Mouse (Mus musculus): ENCODE results near the gene Zfp536.
A peak's percentile ranks its signal among the peaks of the same experiment; 100 is the strongest.
"Not testable (repeated sequence)": the region's sequence is repeated elsewhere in the genome, so short reads cannot be mapped to it uniquely, and the experiment has no call there.

Zfp536 gene

DNA sequence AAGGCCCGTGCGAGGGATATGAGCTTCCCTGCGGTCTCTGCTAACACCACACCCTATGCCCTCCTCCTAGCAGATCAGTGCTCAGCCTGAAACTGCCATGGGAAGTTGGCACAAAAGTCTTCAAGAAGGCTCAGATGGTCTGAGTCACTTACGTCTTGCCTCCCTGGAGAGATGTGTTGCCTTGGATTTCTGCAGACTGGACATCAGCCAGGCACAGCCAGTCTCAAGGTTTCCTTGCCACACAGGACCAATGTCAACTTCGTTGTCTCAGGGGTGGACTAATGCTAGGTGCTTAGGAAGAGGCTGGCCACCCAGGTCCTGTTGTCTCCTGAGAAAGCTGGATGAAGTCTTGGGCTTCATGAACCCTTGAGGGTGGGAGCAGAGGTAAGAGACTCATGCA, 14.6 kb downstream of the Zfp536 start:
- DNase-seq (ENCODE audit: low spot score in 2 of 2): no peak

DNA sequence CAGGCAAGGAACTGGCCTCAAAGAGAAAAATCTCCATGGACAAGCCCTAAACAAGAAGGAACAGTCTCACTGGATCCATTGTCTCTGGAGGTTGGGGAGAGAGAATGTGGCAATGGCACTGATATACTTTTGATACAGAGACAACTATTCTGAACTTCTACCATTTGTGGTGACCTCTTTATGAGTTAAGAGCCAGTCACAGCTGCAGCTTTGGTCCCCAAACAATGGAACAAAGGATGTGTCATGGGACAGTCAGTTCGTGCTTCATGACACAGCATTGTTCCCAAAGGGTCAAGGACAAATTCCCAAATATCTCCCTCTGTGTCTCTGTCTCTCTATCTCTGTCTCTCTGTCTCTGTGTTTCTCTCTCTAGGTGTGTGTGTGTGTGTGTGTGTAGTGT, 20.4 kb downstream of the Zfp536 start:
- no peak for DNase-seq (ENCODE audit: low spot score in 2 of 2)

DNA sequence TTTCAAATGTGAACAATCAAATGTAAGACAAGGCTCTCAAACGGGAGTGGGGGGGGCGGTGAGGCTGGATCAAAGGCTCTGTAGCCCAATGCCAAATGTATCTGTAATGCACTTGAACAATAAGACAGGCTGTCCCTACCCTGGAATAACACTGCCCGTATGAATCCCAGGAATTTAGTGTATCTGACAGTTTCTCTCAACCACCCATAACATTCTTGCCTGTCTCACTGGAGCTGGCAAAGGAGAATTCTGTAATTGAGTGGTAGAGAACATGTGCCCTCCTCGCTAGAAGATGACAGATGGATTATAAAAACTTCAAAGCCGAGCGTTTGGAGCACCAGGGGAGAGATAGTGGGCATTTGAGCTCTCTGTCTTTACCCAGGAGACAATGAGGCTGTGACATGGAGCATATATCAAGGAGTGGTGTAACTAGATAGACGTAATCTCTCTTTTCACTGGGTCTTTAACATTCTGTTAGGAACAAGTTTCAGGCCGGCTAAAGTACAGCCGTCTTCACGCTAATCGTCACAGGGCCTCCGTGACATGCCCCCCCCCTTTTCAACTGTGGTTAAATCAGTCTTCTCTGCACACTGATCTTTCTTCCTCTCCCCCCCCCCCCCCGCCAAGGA, 27.2 kb downstream of the Zfp536 start:
- DNase-seq (ENCODE audit: low spot score in 2 of 2): no peak

DNA sequence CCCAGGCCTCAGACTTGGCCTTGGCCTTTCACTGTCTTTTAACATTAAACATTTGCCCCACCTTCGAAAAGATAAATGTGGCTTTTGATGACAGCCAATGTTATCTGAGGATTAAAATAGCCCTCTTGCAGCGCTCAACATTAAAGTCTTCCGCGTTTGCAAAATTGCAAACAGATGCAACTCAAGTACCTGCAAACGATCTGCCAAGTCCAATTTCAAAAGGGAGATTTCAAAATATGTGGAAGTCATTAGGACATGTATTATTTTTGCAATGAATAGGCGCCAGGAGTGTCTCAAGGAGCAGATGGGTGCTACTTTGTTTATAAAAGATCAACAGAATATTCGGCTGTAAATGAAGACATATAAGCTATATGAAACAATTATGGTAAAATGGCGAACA, 30.1 kb downstream of the Zfp536 start:
- no peak for DNase-seq (ENCODE audit: low spot score in 2 of 2)

DNA sequence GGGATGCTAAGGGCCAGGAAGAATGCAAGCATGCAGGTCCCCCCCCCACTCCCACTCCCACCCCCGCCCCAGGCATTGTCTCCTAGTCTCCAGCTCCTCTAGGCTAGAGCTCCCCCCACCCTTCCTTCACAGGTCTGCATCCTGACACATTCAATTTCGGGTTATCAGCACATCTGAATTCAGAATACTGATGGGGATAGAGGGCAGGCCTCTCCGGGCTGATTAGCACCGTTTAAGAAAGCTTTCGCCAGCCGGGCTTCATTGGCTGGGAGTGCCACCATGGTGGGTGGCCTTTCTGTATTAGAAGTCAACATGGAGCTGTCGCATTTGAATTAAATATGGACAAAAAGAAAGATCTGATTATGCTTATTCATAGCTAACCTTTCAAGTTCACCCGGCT, 36.2 kb downstream of the Zfp536 start:
- no peak for DNase-seq (ENCODE audit: low spot score in 2 of 2)

DNA sequence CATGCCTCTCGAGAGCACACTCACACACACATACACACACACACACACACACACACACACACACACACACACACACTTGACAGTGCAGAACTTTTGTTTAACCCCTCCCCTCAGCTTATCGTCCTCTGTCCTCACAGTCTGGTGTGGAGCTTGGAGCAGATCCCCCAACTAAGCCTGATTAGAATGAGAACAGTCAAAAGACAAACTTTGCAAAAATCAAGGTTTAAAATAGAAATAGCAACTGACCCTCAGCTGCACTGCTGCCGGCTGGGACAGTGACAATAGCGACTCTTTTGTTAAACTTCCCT, 37.1 kb downstream of the Zfp536 start:
- DNase-seq (ENCODE audit: low spot score in 2 of 2): no peak

DNA sequence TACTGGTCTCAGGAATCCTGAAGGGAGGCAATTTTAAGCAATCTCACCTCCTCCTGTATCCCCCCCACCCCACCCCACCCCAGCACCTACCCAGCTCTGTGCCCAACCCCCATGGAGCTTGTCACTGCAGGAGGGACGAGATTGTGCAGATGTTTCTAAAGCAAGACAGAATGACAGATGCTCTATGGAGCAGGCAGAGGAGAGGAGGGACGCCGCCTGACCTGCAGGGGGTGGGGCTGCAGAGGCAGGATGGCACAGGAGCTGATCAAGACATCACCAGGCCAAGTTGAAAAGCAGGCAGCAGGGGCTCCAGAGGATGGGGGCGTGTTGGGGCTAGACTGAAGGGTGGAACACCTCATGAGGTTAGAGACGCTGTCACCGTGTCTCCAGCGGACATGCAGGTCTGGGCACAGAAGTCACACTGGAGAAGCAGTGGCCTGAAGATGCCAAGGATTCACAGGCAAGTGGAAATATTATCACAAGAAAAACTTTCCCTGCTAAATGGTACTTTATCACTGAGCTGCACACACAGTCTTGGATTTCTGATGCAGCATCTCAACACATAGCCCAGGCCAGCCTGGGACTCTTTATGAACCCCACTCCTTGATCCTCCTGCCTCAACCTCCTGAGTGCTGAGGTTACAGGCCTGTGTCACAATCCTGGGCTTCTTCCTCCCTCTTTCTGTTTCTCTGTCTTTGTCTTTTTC, 37.6 kb downstream of the Zfp536 start:
- no peak for DNase-seq (ENCODE audit: low spot score in 2 of 2)

DNA sequence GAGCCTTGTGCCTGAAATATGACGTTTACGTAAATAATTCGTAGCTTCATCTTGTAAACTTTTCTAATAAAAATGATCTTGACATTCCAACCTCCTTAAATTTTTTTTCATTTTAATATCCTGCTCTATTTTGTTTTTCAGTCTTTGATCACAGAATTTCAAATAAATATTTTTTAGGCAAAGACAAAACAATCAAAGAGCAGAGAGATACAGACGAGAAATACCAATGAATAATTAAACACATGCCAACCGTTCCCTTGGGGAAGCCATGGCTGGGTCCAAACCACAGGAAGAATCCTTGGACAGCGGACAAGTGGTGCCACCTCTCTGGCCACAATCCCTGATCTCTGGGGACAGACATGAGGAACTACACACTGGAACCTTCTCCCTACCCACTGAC, 38.3 kb downstream of the Zfp536 start:
- DNase-seq (ENCODE audit: low spot score in 2 of 2): no peak

DNA sequence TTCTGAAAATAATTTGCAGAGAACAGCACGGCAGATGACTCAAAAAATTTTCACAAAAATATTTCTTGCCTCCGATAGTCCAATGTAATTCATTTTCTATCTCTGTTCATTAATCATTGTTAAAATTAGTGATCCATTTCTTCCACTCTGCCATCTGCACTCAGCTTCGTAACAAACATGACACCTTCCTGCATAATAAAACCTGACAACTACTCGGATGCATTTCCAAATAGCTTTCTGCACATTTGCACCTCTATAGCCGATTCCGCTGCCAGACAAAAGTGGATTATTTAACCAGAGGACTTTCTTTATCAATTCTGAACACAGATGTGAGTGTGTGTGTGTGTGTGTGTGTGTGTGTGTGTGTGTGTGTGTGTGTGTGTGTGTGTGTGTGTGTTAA, 38.9 kb downstream of the Zfp536 start:
- DNase-seq (ENCODE audit: low spot score in 2 of 2): no peak

DNA sequence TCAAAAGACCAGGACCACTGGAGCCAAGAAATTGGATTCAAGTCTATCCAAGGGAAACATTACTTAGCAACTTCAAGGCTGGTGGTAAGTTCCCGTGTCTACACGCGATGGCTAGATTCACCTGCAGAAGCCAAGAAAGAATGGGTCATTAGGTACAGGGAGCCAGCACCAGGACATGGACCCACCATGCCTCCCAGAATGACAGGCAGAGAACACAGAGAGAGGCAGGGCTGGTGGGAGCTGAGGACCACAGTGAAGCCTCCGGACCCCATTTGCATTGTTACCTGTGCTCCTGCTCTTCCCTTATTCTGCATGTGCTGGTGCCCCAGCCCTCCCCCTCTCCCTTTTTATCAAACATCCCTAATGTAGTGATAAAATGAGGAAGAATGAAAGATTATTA, 39.4 kb downstream of the Zfp536 start:
- no peak for DNase-seq (ENCODE audit: low spot score in 2 of 2)

DNA sequence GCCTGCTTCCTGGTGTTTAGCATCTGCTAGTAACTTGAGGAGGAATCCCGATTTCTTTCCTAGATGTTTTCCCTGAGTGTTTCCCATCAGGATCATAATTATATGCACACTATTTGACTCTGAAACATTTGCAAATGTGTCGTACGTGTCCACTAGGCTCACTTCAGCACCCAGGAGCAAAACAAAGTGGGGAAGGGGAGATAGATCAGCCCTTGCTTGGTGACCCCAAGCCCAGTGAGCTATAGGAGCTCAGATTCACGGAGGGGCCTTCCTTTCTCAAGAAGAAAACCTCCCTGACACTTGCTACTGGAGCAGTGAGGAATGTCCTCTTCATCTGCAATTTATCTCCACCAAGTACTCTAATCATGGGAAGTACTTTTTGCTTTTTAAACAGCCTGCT, 40.7 kb downstream of the Zfp536 start:
- DNase-seq (ENCODE audit: low spot score in 2 of 2): no peak

DNA sequence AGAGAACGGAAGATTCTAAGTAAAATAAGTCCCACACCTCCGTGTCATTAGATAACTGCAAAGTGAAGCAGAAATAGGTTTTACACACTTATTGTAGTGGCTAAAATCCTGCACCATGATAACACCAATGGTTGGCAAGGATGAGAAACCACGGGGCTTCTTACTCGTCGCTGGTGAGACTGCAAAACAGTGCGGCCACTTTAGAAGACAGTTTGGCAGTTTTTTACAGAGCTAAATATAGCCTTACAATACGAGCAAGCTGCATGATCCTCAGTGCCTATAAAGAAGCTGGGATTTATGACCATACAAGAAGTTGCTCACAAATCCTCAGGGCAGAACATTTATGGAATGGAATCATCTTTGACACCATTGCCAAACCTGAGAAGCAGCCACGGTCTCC, 45.7 kb downstream of the Zfp536 start:
- DNase-seq (ENCODE audit: low spot score in 2 of 2): no peak

DNA sequence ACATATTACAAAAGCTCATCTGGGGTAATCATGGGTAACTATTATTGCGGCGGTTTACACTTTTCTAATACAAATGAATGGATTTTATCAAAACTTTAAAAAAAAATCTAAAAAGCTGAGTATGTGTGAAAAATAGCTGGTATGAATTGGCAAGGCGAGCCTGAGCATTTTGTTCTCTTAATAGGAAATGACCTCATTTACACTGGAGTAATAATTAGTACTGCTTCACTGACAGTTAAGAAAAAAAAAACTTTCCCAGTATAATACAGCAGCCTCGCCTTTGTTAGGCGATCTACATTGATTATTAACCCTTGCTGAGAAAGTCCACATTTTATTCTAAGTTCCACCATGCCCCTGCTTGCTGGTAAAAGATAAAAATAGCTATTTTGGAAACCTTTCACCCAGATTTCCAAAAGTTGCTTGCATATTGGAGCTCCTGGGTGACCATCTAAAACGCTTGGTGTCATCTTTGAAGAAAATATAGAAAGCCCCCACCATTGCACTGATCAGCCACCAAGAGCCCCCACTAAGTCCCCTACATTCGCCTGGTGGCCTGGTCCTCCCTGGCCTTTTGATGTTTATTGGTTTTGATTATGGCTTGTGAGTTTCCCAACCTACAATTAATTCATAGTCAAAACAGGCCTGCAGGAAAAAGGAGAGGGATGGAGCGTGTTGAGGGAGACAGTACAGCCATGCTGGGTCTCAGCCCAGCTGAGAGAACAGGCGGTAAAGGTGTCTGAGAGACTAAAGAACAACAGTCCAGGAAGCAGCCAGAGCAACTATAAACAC, 49.2 kb downstream of the Zfp536 start:
- no peak for DNase-seq (ENCODE audit: low spot score in 2 of 2)

DNA sequence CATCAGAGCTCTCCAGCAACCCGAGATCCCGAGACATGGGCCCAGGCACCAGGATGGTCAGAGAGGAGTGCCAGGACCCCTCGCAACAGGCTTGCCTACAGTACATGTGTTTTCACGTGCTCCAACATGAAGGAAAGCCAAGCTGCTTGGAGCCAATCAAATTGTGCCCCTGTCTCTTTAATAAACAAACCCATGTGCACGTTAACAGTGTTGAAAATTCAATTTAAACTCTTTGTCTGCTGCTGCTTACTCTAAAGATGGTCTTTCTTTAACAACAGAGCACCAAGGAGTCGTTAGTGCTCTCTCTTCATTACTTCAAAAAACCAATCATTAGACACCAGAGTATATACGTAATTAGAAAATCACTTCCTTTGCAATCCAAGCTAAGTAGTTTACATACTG, 50.2 kb downstream of the Zfp536 start:
- DNase-seq (ENCODE audit: low spot score in 2 of 2): no peak

DNA sequence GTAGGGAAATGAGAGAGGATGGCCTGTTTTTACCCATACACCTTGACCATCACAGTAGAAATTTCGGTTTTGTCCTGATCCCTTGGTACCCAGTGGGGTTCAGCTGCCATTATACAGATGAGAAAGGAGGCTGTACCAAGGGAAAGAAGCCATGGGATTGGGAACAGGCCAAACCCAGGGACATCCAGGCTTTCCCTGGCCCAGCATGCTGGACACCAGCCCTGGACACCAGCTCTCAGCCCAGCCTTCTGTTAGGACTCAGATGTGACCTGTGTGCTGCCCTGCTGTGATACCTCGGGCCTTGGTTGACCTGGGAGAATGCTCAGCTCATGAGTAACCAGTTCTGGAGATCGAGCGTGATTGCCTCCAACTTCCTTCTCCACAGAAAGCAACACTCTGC, 51.8 kb downstream of the Zfp536 start:
- DNase-seq (ENCODE audit: low spot score in 2 of 2): no peak

DNA sequence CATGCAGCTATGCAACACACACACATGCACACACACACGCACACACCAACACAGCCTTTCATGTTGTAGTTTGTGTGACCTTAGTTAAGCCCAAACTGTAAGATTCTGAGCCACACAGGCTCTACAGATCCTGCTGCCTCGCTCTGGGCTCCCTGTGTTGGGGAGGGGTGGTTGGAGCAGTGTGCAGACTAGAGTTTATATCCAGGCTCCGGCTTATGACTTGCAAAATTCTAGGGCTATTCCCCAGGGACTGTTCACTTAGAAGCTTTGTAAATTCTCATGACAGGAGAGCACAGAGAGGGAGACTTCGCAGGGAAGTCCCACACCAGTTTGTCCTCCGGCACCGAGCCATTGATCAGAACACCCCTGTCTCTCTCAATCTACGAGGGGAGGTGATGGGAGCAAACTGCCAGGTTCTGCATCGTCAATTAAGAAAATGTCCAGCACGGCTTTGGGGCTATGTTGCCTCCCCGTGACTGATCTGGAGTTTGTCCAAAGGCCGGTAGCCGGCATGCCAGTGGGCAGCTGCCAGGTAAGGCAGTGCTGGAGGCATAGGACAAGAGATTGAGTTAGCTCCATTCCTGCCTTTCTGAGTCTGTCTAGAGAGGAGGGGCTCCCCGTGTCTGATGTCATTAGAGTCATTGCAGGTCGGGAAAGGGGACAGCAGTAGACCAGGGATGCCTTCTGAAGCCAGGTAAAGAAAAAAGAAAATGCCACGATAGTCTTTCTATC, 54.6 kb downstream of the Zfp536 start:
- DNase-seq (ENCODE audit: low spot score in 2 of 2): no peak

DNA sequence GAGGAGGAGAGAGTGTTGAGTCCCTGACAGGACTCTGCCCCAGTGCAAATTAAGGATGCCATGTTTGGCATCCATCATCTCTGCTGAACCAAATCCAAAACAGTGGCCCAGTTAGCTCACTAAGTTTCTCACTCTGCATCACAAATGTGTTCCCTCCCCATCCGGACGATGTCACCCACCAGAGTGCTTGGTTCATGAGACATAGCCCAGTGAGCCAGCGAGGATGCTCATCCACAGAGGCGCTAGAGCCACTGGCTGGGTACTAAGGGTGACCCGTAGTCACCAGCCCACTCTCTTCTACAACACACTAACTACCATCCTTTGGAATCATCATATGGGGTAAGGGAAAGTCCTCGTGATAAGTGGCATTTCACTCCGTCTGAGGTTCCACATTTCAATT, 56.4 kb downstream of the Zfp536 start:
- DNase-seq (ENCODE audit: low spot score in 2 of 2): no peak

DNA sequence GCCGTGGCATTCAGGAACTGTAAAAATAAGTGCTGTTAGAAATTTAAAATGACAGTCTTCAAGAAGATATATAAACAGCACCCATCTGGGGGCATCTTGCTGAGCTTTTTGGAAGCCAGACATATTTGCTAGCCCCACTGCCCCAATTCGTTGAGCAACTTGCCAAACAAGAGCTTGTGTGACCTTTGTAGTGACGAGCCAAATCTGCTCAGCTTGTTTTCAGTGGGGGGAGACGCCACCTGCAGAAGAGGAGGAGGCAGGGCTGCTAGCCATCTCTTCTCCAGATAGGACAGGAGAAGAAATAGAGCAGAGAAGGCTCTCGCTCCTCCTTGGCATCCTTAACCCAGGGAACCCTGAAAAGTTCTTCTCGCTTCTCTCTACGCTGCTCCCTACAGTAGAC, 56.8 kb downstream of the Zfp536 start:
- DNase-seq (ENCODE audit: low spot score in 2 of 2): no peak

DNA sequence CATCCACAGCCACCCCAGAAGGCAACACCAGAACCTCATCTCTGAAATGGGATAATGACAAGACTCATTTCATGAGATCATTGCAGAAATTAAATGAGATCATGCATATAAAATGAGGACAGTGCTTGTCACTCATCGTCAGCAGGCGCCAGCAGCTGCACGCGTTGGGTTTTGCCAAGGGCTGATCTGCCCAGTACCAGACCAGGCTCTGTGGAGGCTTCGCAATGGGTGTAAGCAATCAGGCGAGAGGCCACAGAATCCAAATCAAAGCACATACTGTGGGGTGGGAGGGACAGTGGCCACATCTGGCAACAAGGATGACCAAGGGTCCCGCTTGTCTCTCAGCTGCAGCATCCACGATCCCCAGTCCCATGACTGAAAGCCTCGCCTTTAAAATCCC, 69.0 kb downstream of the Zfp536 start:
- peak in 1 of 2 experiments; percentile 39 for DNase-seq (ENCODE audit: low spot score in 2 of 2)

DNA sequence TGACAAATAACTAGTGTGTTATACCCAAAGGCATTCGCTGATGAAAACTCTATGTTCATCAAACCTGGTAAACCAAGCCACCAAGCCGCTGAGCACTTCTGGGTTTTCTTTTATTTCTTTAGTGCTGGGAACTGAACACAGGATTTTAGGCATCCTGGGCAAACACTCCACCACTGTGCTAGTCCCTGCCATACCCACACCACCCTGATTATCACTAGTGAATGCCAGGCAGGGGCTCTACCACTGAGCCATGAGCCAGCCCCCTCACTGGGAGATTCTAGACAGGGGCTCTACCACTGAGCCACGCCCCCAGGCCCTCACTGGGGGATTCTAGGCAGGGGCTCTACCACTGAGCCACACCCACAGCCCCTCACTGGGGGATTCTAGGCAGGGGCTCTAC, 76.1 kb downstream of the Zfp536 start:
- DNase-seq (ENCODE audit: low spot score in 2 of 2): not testable (repeated sequence)

DNA sequence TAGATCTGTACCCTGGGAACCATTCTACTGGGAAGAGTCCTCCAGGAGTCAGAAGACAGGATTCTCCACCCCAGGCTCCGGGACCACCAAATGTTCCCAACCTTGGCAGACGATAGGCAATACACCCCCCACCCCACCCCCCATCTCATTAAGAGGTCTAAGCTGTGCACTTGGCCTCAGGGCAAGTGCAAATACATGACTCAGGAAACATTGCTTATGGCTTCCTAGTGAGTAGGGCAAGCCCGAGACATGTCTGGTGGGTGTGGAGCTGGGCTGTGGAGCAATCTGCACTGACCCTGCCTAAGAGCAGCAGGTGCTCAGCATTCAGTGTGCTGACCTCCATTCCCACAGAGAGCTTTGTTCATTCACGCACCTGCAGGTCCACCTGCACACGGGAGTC, 78.4 kb downstream of the Zfp536 start:
- no peak for DNase-seq (ENCODE audit: low spot score in 2 of 2)

DNA sequence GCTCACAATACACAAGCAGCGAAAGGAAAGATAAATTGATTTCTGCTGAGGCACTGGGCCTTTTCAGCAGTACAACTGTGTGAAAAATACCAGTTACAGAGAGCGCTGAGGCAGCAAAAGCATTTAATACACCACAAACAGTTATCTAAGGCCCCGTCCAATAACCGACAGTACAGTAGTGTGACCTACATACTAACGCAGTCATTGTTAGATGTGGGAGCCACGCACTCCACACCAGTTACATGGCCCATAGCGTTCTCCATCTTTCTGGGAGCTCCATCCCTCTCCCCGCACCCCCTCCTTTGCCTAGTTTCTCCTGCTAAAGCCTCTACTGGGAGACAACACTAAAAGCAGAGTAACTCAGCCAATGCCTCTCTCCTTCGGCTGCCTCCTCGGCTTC, 82.8 kb downstream of the Zfp536 start:
- no peak for DNase-seq (ENCODE audit: low spot score in 2 of 2)

Data from right cerebral cortex, postnatal 36 days (tissue).